Mouse (Mus musculus) stomach, embryonic 14.5 days (tissue): Measurements from ENCODE around the gene Kmt2a. TPM values are rescaled to one million over a fixed set of nuclear protein-coding genes. Genes with fewer than 3 reads are reported as not detected.

Source experiments
- ATAC-seq: fragments of 200-750 bp; cut with Nextera tagmentation; 2 replicates; pipeline ENCODE4 v1.8.0; 2017; ENCODE audit warnings: low read depth, moderate TSS enrichment; ENCODE audit not compliant: insufficient number of reproducible peaks, insufficient read depth, low FRiP score
- H3K27ac ChIP-seq: fragments of 300-500 bp; sonication (generic); 2 replicates; pipeline ENCODE4 v1.5.1; 2014; ENCODE audit warnings: mild to moderate bottlenecking, low read length, moderate library complexity, mixed read lengths
- H3K27me3 ChIP-seq: fragments of 300-500 bp; sonication (generic); 2 replicates; pipeline ENCODE4 v1.6.1; 2014; ENCODE audit warnings: low read length, control low read depth, mixed read lengths; ENCODE audit not compliant: control insufficient read depth, insufficient read depth
- H3K36me3 ChIP-seq: fragments of 300-500 bp; sonication (generic); 2 replicates; pipeline ENCODE4 v1.6.1; 2014; ENCODE audit warnings: mild to moderate bottlenecking, control low read depth, low read length, moderate library complexity, mixed read lengths; ENCODE audit not compliant: control insufficient read depth, insufficient read depth
- H3K4me1 ChIP-seq: fragments of 300-500 bp; sonication (generic); 2 replicates; pipeline ENCODE4 v1.6.1; 2014; ENCODE audit warnings: low read length, control low read depth, mixed read lengths; ENCODE audit not compliant: control insufficient read depth, insufficient read depth
- H3K4me2 ChIP-seq: fragments of 300-500 bp; sonication (generic); replicated peaks from 2 replicates; pipeline ENCODE4 v1.6.1; 2014; ENCODE audit warnings: low read depth, low read length, control low read depth
- H3K4me3 ChIP-seq: fragments of 300-500 bp; sonication (generic); 2 replicates; pipeline ENCODE4 v1.5.1; 2014; ENCODE audit warnings: low read depth, low read length, control low read depth
- H3K9ac ChIP-seq: fragments of 300-500 bp; sonication (generic); replicated peaks from 2 replicates; pipeline ENCODE4 v1.6.1; 2014; ENCODE audit warnings: low read depth, mild to moderate bottlenecking, control low read depth, low read length, moderate library complexity, mixed read lengths
- H3K9me3 ChIP-seq: fragments of 300-500 bp; sonication (generic); 2 replicates; pipeline ENCODE4 v1.6.1; 2016; ENCODE audit warnings: low read depth, low read length, control low read depth; ENCODE audit not compliant: control insufficient read depth
- whole genome bisulfite sequencing: fragments of 180-500 bp; shearing (Covaris S2); extraction: QIAGEN DNeasy Blood & Tissue Kit; methylation state at CpG from one replicate; pipeline ENCODE4 v1.1.7; 2014; 5-methylcytosine and 5-hydroxymethylcytosine counted together
- polyA plus RNA-seq: library from polyadenylated mRNA; unstranded; fragments of >200 nt; fragmentation: Nextera tagmentation; extraction: Ambion mirVana; gene quantifications from 2 replicates; pipeline ENCODE4 v1.2.1, GENCODE M21; 2014

The Kmt2a gene
- polyA plus RNA-seq, 1 experiment from 2014 or later, result 15.9 TPM

- peaks cover 90% of the 10 kb centered on the region for H3K36me3 ChIP-seq
- H3K4me1 ChIP-seq, result no peaks in the 10 kb centered on the region
- no peaks in the 10 kb centered on the region for H3K9me3 ChIP-seq
- no peaks in the 10 kb centered on the region for H3K27me3 ChIP-seq
- 86% methylated on average over 7 of the region's 7 CpGs for WGBS
- no peak overlapping the region for H3K4me3 ChIP-seq
- no peak overlapping the region for H3K4me2 ChIP-seq
- no peak overlapping the region for H3K27ac ChIP-seq
- no peak overlapping the region for H3K9ac ChIP-seq
- no peak for ATAC-seq
Observed at GRCm38 (mm10) chr9:44826660-44827059, 54.4 kb downstream of the Kmt2a start.

GRCm38 (mm10) chr9:44819920-44820827 is 60.9 kb downstream of the Kmt2a start:
- Histone ChIP-seq H3K4me2 (no peak overlapping the region), H3K27ac (no peak overlapping the region), H3K9me3 (no peaks in the 10 kb centered on the region), H3K9ac (no peak overlapping the region), H3K4me1 (no peaks in the 10 kb centered on the region), H3K27me3 (no peaks in the 10 kb centered on the region), H3K36me3 (peaks cover 99% of the 10 kb centered on the region), H3K4me3 (no peak overlapping the region)
- 92% methylated on average over 15 of the region's 15 CpGs for WGBS
- ATAC-seq, result no peak

GRCm38 (mm10) chr9:44817522-44817921 is 63.6 kb downstream of the Kmt2a start:
- ATAC-seq, result no peak

GRCm38 (mm10) chr9:44814179-44814578 is 66.9 kb downstream of the Kmt2a start:
- Histone ChIP-seq H3K36me3 (peaks cover 97% of the 10 kb centered on the region), H3K9ac (no peak overlapping the region), H3K4me1 (no peaks in the 10 kb centered on the region), H3K27me3 (no peaks in the 10 kb centered on the region), H3K9me3 (no peaks in the 10 kb centered on the region), H3K4me2 (no peak overlapping the region), H3K4me3 (no peak overlapping the region), H3K27ac (no peak overlapping the region)
- 88% methylated on average over 8 of the region's 8 CpGs for WGBS
- ATAC-seq, result no peak

More at GRCm38 (mm10) chr9:44817522-44817921, 63.6 kb downstream of the Kmt2a start:
- Histone ChIP-seq H3K27ac (no peak overlapping the region), H3K36me3 (peaks cover 99% of the 10 kb centered on the region), H3K4me2 (no peak overlapping the region), H3K9me3 (no peaks in the 10 kb centered on the region), H3K9ac (no peak overlapping the region), H3K27me3 (no peaks in the 10 kb centered on the region), H3K4me3 (no peak overlapping the region), H3K4me1 (no peaks in the 10 kb centered on the region)
- WGBS, result 86% methylated on average over 5 of the region's 5 CpGs

- WGBS, result 86% methylated on average over 10 of the region's 10 CpGs
- Histone ChIP-seq H3K27ac (no peak overlapping the region), H3K9ac (no peak overlapping the region), H3K4me1 (no peaks in the 10 kb centered on the region), H3K36me3 (peaks cover 96% of the 10 kb centered on the region), H3K4me3 (no peak overlapping the region), H3K4me2 (no peak overlapping the region), H3K27me3 (no peaks in the 10 kb centered on the region), H3K9me3 (no peaks in the 10 kb centered on the region)
- ATAC-seq, result no peak
Observed at GRCm38 (mm10) chr9:44810316-44810715, 70.8 kb downstream of the Kmt2a start.

GRCm38 (mm10) chr9:44807778-44808177 is 73.3 kb downstream of the Kmt2a start:
- no peak overlapping the region for H3K27ac ChIP-seq
- H3K27me3 ChIP-seq, result no peaks in the 10 kb centered on the region
- no peak overlapping the region for H3K9ac ChIP-seq
- 95% methylated on average over 10 of the region's 10 CpGs for WGBS
- no peaks in the 10 kb centered on the region for H3K4me1 ChIP-seq
- ATAC-seq, result no peak
- no peak overlapping the region for H3K4me3 ChIP-seq
- no peaks in the 10 kb centered on the region for H3K9me3 ChIP-seq
- peaks cover 76% of the 10 kb centered on the region for H3K36me3 ChIP-seq
- no peak overlapping the region for H3K4me2 ChIP-seq

- ATAC-seq, result no peak
- no peak overlapping the region for H3K27ac ChIP-seq
- H3K36me3 ChIP-seq, result peaks cover 70% of the 10 kb centered on the region
- no peak overlapping the region for H3K9ac ChIP-seq
- 60% methylated on average over 5 of the region's 5 CpGs for WGBS
- no peaks in the 10 kb centered on the region for H3K27me3 ChIP-seq
- H3K4me1 ChIP-seq, result no peaks in the 10 kb centered on the region
- no peaks in the 10 kb centered on the region for H3K9me3 ChIP-seq
- no peak overlapping the region for H3K4me2 ChIP-seq
- H3K4me3 ChIP-seq, result no peak overlapping the region
Observed at GRCm38 (mm10) chr9:44807141-44807540, 74.0 kb downstream of the Kmt2a start.

GRCm38 (mm10) chr9:44805536-44805935 is 75.6 kb downstream of the Kmt2a start:
- Histone ChIP-seq H3K4me2 (no peak overlapping the region), H3K4me3 (no peak overlapping the region), H3K9ac (no peak overlapping the region), H3K4me1 (no peaks in the 10 kb centered on the region), H3K27ac (no peak overlapping the region), H3K9me3 (no peaks in the 10 kb centered on the region), H3K27me3 (no peaks in the 10 kb centered on the region), H3K36me3 (peaks cover 56% of the 10 kb centered on the region)
- no peak for ATAC-seq
- 90% methylated on average over 5 of the region's 5 CpGs for WGBS
